Mouse (Mus musculus): ENCODE data around the gene 2700097O09Rik. TPM values are rescaled to one million over a fixed set of nuclear protein-coding genes. Genes with fewer than 3 reads are reported as not detected.

2700097O09Rik gene
- polyA plus RNA-seq, 1 experiment from 2014 or later = 25.3 TPM

- H3K27me3 ChIP-seq (replicated peaks) = no peaks in the 10 kb centered on the region
- H3K4me3 ChIP-seq = no peak overlapping the region
- no peaks in the 10 kb centered on the region for H3K9me3 ChIP-seq
- no peak for ATAC-seq (ENCODE audit: extremely low read depth, insufficient number of reproducible peaks, low FRiP score, low TSS enrichment)
- no peaks in the 10 kb centered on the region for H3K36me3 ChIP-seq
- H3K4me2 ChIP-seq = no peak overlapping the region
- H3K9ac ChIP-seq = no peak overlapping the region
- H3K27ac ChIP-seq (replicated peaks) = no peak overlapping the region
- H3K4me1 ChIP-seq = no peaks in the 10 kb centered on the region
- 64% methylated on average over 2 of the region's 2 CpGs for WGBS
Measured at GRCm38 (mm10) chr12:55023284-55023683, 56.6 kb downstream of the 2700097O09Rik start.

GRCm38 (mm10) chr12:55019421-55019877, 60.5 kb downstream of the 2700097O09Rik start:
- H3K4me2 ChIP-seq = no peak overlapping the region
- no peak overlapping the region for H3K9ac ChIP-seq
- no peak for ATAC-seq (ENCODE audit: extremely low read depth, insufficient number of reproducible peaks, low FRiP score, low TSS enrichment)
- H3K4me1 ChIP-seq = no peaks in the 10 kb centered on the region
- no peak overlapping the region for H3K4me3 ChIP-seq
- H3K27ac ChIP-seq (replicated peaks) = no peak overlapping the region
- WGBS = 70% methylated on average over 7 of the region's 7 CpGs
- H3K36me3 ChIP-seq = no peaks in the 10 kb centered on the region
- H3K9me3 ChIP-seq = no peaks in the 10 kb centered on the region
- H3K27me3 ChIP-seq (replicated peaks) = no peaks in the 10 kb centered on the region

GRCm38 (mm10) chr12:55017119-55017721, 62.7 kb downstream of the 2700097O09Rik start:
- ATAC-seq (ENCODE audit: extremely low read depth, insufficient number of reproducible peaks, low FRiP score, low TSS enrichment) = no peak

GRCm38 (mm10) chr12:55016339-55017118, 63.4 kb downstream of the 2700097O09Rik start:
- 67% methylated on average over 8 of the region's 8 CpGs for WGBS
- H3K4me2 ChIP-seq = no peak overlapping the region
- H3K4me3 ChIP-seq = no peak overlapping the region

More at GRCm38 (mm10) chr12:55017119-55017721, 62.7 kb downstream of the 2700097O09Rik start:
- no peaks in the 10 kb centered on the region for H3K27me3 ChIP-seq (replicated peaks)
- no peak overlapping the region for H3K9ac ChIP-seq
- no peaks in the 10 kb centered on the region for H3K4me1 ChIP-seq
- H3K4me2 ChIP-seq = no peak overlapping the region
- no peaks in the 10 kb centered on the region for H3K36me3 ChIP-seq
- no peak overlapping the region for H3K27ac ChIP-seq (replicated peaks)
- H3K9me3 ChIP-seq = no peaks in the 10 kb centered on the region
- WGBS = 71% methylated on average over 9 of the region's 9 CpGs
- H3K4me3 ChIP-seq = no peak overlapping the region

GRCm38 (mm10) chr12:55015428-55015827, 64.5 kb downstream of the 2700097O09Rik start:
- no peak overlapping the region for H3K9ac ChIP-seq
- no peaks in the 10 kb centered on the region for H3K4me1 ChIP-seq
- no peak for ATAC-seq (ENCODE audit: extremely low read depth, insufficient number of reproducible peaks, low FRiP score, low TSS enrichment)
- no peaks in the 10 kb centered on the region for H3K27me3 ChIP-seq (replicated peaks)
- no peak overlapping the region for H3K4me2 ChIP-seq
- H3K4me3 ChIP-seq = no peak overlapping the region
- WGBS = 78% methylated on average over 5 of the region's 5 CpGs
- H3K27ac ChIP-seq (replicated peaks) = no peak overlapping the region
- no peaks in the 10 kb centered on the region for H3K9me3 ChIP-seq
- H3K36me3 ChIP-seq = no peaks in the 10 kb centered on the region

More at GRCm38 (mm10) chr12:55016339-55017118, 63.4 kb downstream of the 2700097O09Rik start:
- no peaks in the 10 kb centered on the region for H3K4me1 ChIP-seq
- H3K36me3 ChIP-seq = no peaks in the 10 kb centered on the region
- no peak overlapping the region for H3K27ac ChIP-seq (replicated peaks)
- H3K9me3 ChIP-seq = no peaks in the 10 kb centered on the region
- ATAC-seq (ENCODE audit: extremely low read depth, insufficient number of reproducible peaks, low FRiP score, low TSS enrichment) = no peak
- H3K9ac ChIP-seq = no peak overlapping the region
- H3K27me3 ChIP-seq (replicated peaks) = no peaks in the 10 kb centered on the region

- Histone ChIP-seq H3K27me3 (replicated peaks) (no peaks in the 10 kb centered on the region), H3K36me3 (no peaks in the 10 kb centered on the region), H3K4me2 (no peak within 1 kb of the TSS), H3K9me3 (no peaks in the 10 kb centered on the region), H3K4me3 (no peak within 1 kb of the TSS), H3K27ac (replicated peaks) (no peak within 1 kb of the TSS), H3K9ac (no peak within 1 kb of the TSS), H3K4me1 (no peaks in the 10 kb centered on the region)
- WGBS = 78% methylated on average over 6 of the region's 6 CpGs
- no peak for ATAC-seq (ENCODE audit: extremely low read depth, insufficient number of reproducible peaks, low FRiP score, low TSS enrichment)
Measured at GRCm38 (mm10) chr12:55013626-55014398, 66.1 kb downstream of the 2700097O09Rik start, which contains the start of gene Baz1a. Baz1a (minus strand) TSS chr12:55014348.

GRCm38 (mm10) chr12:55013031-55013430, 66.9 kb downstream of the 2700097O09Rik start:
- no peak for ATAC-seq (ENCODE audit: extremely low read depth, insufficient number of reproducible peaks, low FRiP score, low TSS enrichment)
- Histone ChIP-seq H3K9me3 (no peaks in the 10 kb centered on the region), H3K9ac (no peak overlapping the region), H3K36me3 (no peaks in the 10 kb centered on the region), H3K4me1 (no peaks in the 10 kb centered on the region), H3K4me3 (no peak overlapping the region), H3K4me2 (no peak overlapping the region), H3K27me3 (replicated peaks) (no peaks in the 10 kb centered on the region), H3K27ac (replicated peaks) (no peak overlapping the region)
- WGBS = 62% methylated on average over 1 of the region's 1 CpGs

- H3K36me3 ChIP-seq = no peaks in the 10 kb centered on the region
- peaks cover 5% of the 10 kb centered on the region; the same call in 1 of the 2 replicates for H3K9me3 ChIP-seq
- H3K27ac ChIP-seq (replicated peaks) = no peak overlapping the region
- ATAC-seq (ENCODE audit: extremely low read depth, insufficient number of reproducible peaks, low FRiP score, low TSS enrichment) = no peak
- 83% methylated on average over 14 of the region's 14 CpGs for WGBS
- no peak overlapping the region for H3K4me2 ChIP-seq
- H3K9ac ChIP-seq = no peak overlapping the region
- no peaks in the 10 kb centered on the region for H3K4me1 ChIP-seq
- no peak overlapping the region for H3K4me3 ChIP-seq
- H3K27me3 ChIP-seq (replicated peaks) = no peaks in the 10 kb centered on the region
Measured at GRCm38 (mm10) chr12:55007361-55008008, 72.4 kb downstream of the 2700097O09Rik start.

- ATAC-seq (ENCODE audit: extremely low read depth, insufficient number of reproducible peaks, low FRiP score, low TSS enrichment) = no peak
- Histone ChIP-seq H3K4me2 (no peak overlapping the region), H3K4me1 (no peaks in the 10 kb centered on the region), H3K27ac (replicated peaks) (no peak overlapping the region), H3K36me3 (no peaks in the 10 kb centered on the region), H3K4me3 (no peak overlapping the region), H3K9me3 (peaks cover 5% of the 10 kb centered on the region; the same call in 1 of the 2 replicates), H3K27me3 (replicated peaks) (no peaks in the 10 kb centered on the region), H3K9ac (no peak overlapping the region)
- 91% methylated on average over 7 of the region's 7 CpGs for WGBS
Measured at GRCm38 (mm10) chr12:55006071-55006470, 73.8 kb downstream of the 2700097O09Rik start.

GRCm38 (mm10) chr12:55004396-55004795, 75.5 kb downstream of the 2700097O09Rik start:
- ATAC-seq (ENCODE audit: extremely low read depth, insufficient number of reproducible peaks, low FRiP score, low TSS enrichment) = no peak
- H3K4me2 ChIP-seq = no peak overlapping the region
- H3K27ac ChIP-seq (replicated peaks) = no peak overlapping the region
- H3K27me3 ChIP-seq (replicated peaks) = no peaks in the 10 kb centered on the region
- no peaks in the 10 kb centered on the region for H3K36me3 ChIP-seq
- peaks cover 5% of the 10 kb centered on the region; the same call in 1 of the 2 replicates for H3K9me3 ChIP-seq
- H3K9ac ChIP-seq = no peak overlapping the region
- no peaks in the 10 kb centered on the region for H3K4me1 ChIP-seq
- 83% methylated on average over 3 of the region's 3 CpGs for WGBS
- no peak overlapping the region for H3K4me3 ChIP-seq

GRCm38 (mm10) chr12:55003843-55004242, 76.1 kb downstream of the 2700097O09Rik start:
- H3K9me3 ChIP-seq = peaks cover 5% of the 10 kb centered on the region; the same call in 1 of the 2 replicates
- H3K27me3 ChIP-seq (replicated peaks) = no peaks in the 10 kb centered on the region
- WGBS = 77% methylated on average over 5 of the region's 5 CpGs
- no peak overlapping the region for H3K27ac ChIP-seq (replicated peaks)
- no peak overlapping the region for H3K9ac ChIP-seq
- no peak overlapping the region for H3K4me3 ChIP-seq
- H3K4me2 ChIP-seq = no peak overlapping the region
- H3K36me3 ChIP-seq = no peaks in the 10 kb centered on the region
- no peak for ATAC-seq (ENCODE audit: extremely low read depth, insufficient number of reproducible peaks, low FRiP score, low TSS enrichment)
- no peaks in the 10 kb centered on the region for H3K4me1 ChIP-seq

All from heart, embryonic 13.5 days (tissue).